Mouse (Mus musculus): ENCODE results near the gene Ttn.

The Ttn gene

GRCm38 (mm10) chr2:76695290-76695689 is 287.1 kb downstream of the Ttn start:
- peak; percentile 40 for DNase-seq

DNA sequence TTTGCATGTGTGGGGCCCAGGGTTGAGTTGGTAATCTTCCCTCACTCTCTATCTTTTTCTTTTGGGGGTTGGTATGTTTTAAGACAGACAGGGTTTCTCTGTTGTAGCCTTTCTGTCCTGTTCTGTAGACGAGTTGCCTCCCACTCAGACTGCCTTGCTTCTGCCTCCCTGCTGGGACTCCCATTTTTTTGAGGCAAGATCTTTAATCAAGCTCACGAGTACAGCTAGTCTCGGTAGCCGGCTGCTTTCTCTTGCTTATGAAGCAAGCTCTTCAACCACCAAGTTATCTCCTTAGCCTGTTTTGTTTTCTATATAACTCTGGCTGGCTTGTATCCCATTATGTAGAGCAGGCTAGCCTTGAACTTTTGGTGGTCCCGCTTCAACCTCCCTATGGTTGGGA is 288.6 kb downstream of the Ttn start:
- DNase-seq, result no peak

DNA sequence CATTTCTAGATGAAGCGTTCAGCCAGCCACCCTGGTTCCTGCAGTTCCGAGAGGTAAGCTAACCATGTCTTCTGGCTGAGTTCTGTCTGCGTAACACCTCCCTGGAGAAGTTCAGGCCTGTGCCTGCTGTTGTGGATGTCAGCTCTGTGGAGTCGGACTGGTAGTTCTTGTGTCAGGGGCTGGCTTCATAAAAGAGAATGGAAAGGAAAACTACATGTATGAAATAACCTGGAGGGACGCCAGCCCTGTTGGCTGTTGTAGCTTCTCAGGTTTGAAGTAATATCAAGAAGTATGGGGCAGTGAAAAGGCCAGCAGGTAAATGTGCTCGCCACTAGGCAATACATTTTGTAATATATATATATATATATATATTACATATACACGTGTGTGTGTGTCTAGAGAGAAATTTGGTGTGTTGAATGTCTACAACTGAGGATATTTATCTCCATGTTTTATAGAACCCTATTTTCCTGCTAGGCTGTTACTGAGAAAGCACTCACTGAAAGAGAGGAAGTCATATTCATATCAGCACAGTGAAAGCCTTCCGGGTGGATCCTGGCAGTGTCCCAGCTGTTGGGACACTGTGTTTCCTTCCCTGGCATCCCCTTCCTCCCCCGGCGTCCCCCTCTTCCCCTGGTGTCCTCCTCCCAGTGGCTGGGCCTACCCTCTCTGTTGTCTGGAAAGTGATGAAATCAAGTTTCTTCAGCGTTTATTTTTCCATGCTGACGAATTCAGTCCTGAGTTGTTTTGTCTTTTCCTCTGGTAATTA is 291.7 kb downstream of the Ttn start:
- peak; percentile 61 for DNase-seq

DNA sequence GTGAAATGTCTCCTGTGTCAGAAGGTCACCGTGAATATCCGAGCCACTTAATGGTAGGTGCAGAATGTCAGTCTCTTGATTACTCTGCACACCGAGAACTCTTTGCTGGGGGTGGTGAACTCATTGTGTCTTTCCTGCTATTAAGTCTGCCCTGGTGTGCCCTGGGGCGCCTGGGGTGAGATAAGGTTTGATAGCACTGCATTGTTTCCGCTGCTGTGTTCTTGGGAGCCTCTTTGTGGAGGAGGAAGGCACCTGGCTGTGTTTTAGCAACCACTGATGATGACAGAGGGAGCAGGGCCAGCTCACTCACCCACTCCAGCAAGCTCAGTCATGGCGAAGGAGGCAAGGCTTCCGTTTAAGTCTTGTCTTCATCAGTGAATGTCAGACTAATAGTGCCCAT is 294.2 kb downstream of the Ttn start:
- DNase-seq, result no peak

DNA sequence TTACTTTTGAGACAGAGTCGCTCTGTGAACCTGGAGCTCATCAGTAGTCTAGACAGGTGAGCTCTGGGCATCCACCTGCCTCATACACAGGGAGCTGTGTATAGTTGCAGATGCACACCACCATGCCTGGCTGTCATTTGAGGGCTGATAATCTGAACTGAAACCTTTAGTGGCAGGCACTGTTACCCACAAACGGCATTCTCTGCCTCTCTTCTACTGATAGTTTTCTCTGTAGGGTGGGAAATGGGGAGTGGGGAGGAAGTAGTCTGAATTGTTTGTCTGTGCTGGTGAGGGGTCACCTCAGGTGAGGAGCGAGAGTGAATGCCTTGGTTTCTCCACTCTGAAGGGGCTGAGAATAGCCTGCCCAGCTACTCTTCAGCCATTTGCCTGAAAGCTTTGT is 294.7 kb downstream of the Ttn start:
- DNase-seq, result no peak

DNA sequence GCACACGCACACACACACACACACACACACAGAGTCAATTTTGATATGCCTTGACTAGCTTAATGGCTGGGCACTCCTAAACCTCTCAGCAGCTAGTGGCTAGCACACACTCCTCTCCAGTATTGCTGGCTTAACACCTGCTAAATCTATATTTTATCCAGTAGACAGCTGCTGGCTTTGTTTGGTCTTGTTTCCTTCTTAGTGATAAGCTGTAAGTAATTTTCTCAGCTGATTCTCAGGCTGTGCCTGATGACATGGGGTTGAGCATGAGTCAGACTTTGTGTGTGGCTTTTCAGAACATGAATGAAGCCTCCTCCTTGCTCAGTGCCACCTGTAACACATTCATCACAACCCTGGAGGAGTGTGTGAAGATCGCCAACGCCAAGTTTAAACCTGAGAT is 295.4 kb downstream of the Ttn start:
- no peak for DNase-seq

GRCm38 (mm10) chr2:76682301-76682700 is 300.0 kb downstream of the Ttn start:
- DNase-seq, result no peak

- DNase-seq, result no peak
Measured at GRCm38 (mm10) chr2:76676401-76677226, 305.7 kb downstream of the Ttn start.

DNA sequence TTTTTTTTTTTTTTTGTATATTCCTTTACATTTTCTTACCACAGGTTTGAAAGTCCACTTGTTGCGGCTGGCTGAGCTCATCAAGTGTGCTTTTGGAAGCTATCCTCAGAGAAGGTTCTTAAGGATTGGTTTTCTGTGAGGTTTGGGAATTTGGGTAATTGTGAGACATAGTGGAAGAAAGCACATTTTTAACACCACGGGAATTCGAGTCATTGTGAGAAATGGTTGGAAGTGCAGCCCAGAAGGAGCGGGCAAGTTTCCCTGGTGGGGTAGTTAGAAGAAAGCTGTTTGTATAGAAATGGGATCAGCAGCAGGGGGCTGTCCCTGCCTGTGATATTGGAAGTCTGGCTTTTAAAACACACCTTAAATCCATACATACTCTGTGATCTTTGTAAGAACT is 306.4 kb downstream of the Ttn start:
- no peak for DNase-seq

- DNase-seq, result peak; percentile 13
Measured at GRCm38 (mm10) chr2:76675451-76675850, 306.9 kb downstream of the Ttn start.

- peak; percentile 84 for DNase-seq
Measured at GRCm38 (mm10) chr2:76674725-76675427, 307.5 kb downstream of the Ttn start, which contains the start of gene Plekha3. Gene Plekha3, plus strand, starts transcription at chr2:76675281.

GRCm38 (mm10) chr2:76673472-76674081 is 308.8 kb downstream of the Ttn start:
- peak; percentile 54 for DNase-seq

DNA sequence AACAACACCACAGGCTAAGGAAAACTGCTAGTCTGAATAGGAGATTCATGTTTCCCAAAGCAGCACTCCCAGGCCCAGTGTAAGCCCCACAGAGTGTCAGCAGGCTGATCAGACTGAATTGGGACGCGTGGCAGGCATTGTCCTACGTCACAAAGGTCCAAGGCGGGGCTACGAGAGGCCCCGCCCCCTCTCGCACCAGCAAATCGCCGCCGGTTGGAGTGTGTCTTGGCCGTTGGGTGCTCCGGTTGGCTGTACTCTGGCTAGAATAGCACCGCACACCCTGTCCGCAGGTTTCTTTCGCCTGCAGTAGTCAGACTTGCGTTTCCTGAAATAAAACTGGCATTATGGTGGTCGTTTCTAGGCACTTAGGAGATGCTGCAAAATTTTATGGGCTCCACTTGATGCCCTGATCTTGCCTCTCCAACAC is 309.4 kb downstream of the Ttn start, which contains the start of gene Fkbp7:
Gene Fkbp7 (minus strand): TSS at position 151 of the 427 bp plus-strand sequence.
- peak; percentile 90 for DNase-seq

DNA sequence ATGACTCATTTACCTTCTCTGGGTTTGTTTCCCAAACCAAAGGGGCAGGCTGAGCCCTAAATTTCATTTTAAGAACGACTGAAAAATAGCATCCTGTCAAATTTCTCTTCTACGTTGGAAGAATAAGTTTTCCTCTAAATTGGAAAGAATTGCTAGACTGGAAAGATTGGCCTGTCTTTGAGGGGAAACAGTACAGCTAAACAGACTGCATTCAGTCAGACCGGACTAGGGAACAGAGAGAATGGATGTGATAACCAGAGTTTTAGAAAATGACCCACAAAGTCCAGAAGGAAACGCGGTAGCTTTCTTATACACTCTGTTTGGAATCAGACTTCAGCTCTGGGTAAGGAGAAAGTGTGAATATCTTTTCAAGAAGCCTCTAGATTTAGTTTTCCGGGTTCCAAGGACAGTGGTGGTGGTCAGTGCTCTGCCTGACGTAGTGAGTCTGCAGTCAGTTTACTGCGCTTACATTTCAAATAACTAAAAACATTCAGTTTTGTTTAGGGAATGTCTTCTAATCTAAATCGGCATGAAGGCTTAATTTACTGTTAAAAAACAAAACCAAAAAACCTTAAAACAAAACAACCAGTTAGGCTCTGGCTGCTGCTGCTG is 310.1 kb downstream of the Ttn start:
- DNase-seq, result no peak

DNA sequence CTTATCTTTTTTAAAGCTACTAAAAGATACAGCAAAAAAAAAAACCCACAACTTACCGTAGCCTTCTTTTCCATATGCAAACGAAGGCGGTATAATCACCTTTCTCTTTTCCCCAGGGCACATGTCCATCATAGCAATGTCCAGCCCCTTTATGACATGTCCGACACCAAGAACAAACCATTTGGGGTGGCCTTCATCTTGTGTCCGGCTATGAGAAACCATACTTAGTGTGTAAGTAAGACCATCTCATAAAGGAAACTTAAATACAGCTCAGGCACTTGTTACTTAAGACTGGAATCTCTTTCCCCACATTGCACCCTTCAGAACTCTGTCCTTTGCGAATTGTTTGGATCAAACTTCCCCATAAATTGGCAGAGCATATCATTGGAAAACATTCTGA is 310.7 kb downstream of the Ttn start:
- DNase-seq, result no peak

DNA sequence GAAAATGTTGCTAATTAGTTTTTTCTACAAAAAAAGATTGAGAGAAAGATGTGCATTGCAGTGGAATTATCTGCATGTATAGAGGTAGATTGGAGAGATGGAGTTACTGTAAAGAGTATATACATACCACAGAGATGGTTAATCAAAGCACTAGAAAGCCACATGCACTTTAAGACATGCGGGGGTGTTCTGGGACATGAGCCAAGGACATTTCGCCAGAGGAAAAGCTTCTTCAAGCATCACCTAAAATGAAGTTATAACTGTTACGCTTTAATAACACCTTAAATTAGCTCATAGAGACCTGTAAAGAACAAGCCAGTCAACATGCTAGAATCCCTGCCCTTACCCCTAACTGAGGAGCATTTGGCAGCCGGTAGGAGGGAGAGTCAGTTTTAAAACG is 315.1 kb downstream of the Ttn start:
- DNase-seq, result no peak

- DNase-seq, result no peak
Measured at GRCm38 (mm10) chr2:76665531-76665930, 316.8 kb downstream of the Ttn start.

DNA sequence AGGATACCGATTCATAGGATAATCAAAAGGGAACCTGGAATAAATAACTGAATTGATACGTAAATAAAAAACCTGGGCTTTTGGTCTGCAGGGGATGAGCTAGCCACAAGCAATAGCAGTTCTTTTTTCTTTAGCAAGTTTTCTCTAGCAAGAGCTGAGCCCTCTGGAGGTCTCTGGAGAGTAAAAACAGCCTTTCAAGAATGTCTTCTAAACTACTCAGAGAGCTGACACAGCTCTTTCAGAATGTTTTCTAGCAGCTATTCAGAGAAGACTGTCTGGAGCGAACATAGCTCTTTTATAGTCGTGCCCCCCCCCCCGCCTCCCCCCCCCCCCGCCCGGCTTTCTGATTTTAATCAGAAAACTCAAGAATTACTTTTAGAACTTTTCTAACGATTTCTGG is 322.9 kb downstream of the Ttn start:
- no peak for DNase-seq

DNA sequence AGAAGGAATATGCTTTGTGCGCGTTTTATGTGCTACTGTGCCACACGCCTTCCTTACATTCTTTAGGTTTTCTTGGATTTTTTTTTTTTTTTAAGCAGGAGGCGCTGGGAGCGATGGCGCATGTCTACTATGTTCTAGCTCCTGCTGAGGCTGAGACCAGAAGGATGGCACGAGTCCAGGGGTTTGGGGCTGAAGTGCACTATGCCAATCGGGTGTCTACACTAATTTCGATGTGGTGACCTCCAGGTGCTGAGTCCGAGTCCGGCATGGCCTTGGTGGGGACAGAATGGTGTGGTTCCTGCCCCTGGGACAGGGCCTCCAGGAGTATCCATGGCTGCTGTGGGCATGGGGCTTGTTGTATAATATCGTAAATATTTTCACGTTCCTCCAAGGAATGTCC is 323.8 kb downstream of the Ttn start:
- no peak for DNase-seq

DNA sequence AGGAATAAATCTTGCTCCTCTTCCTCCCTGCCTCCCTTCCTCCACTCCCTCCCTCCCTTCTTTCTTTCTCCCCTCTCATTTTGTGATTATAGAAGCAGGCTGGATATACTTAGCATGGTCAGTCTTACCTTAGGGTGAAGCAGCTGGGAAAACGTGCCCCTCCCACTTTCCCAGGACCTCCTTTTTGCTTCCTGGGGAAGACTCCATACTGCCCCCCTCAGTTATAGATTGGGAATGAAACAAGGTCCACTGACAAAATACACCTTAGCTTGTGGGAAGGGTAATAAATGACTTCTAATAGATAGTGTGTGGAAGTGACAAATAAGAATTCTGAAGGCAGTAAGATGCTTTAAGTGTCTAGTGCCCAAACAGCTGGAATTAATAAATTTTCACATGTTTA is 326.4 kb downstream of the Ttn start:
- no peak for DNase-seq

- DNase-seq, result no peak
Measured at GRCm38 (mm10) chr2:76655444-76655843, 326.9 kb downstream of the Ttn start.

DNA sequence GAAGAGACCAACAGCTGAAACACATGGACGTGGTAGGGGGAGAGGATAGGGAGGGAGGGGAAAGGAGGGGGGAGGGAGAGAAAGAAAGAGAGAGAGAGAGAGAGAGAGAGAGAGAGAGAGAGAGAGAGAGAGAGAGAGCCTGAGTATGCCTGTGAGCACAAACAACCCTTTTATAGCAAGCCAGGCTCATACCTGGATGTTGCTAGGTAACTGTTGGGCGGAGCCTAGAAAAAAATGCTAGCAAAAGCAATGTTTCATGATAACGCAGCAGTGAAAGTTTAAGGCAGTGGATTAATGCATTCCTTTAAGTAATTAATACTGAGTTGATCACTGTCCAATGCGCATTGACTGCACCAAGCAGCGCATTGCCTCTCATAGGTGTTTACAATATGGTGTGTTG is 327.7 kb downstream of the Ttn start:
- no peak for DNase-seq
